Mouse (Mus musculus) small intestine, adult 10 weeks (tissue): Measurements from ENCODE around the gene Olfr223. TPM values are rescaled to one million over a fixed set of nuclear protein-coding genes. Genes with fewer than 3 reads are reported as not detected.

ENCODE experiments used
- polyA plus RNA-seq: library from polyadenylated mRNA; stranded (reverse); fragments of 350-450 nt; fragmentation: Illumina TruSeq; extraction: RNeasy Lipid Tissue Mini Kit (QIAGEN cat#74804); gene quantifications from one replicate; pipeline ENCODE4 v1.2.3, GENCODE M21; 2014; ENCODE audit warnings: low replicate concordance

Gene Olfr223
- not detected for polyA plus RNA-seq

GRCm38 (mm10) chr11:59593189-59593588, at the start of gene Olfr223:
Gene Olfr223 (minus strand): TSS chr11:59593289.

GRCm38 (mm10) chr11:59576135-59576534, 17.0 kb downstream of the Olfr223 start, which contains the start of gene Olfr222:
Gene Olfr222 (minus strand): TSS chr11:59576235.

GRCm38 (mm10) chr11:59541324-59541723, 51.8 kb downstream of the Olfr223 start, which contains the start of gene Nlrp3:
Gene Nlrp3 (plus strand): TSS chr11:59541568.

Other genes starting within 250 kb of the Olfr223 start
- not detected for gene Prss38, start 217.6 kb downstream of the Olfr223 start, polyA plus RNA-seq
- 7.8 TPM for gene Jmjd4, start 143.2 kb downstream of the Olfr223 start, polyA plus RNA-seq
- 7.9 TPM for gene Snap47, start 142.1 kb downstream of the Olfr223 start, polyA plus RNA-seq
- gene Zfp867, start 120.8 kb downstream of the Olfr223 start, polyA plus RNA-seq = 3.6 TPM
- 0.85 TPM for gene Zkscan17, start 66.5 kb downstream of the Olfr223 start, polyA plus RNA-seq
- not detected for gene Nlrp3, start 51.7 kb downstream of the Olfr223 start, polyA plus RNA-seq
- gene Olfr222, start 17.1 kb downstream of the Olfr223 start, polyA plus RNA-seq = not detected
- gene Mprip, start 68.0 kb upstream of the Olfr223 start, polyA plus RNA-seq = 6.9 TPM
- not detected for gene Pld6, start 194.4 kb upstream of the Olfr223 start, polyA plus RNA-seq
- 2.5 TPM for gene Flcn, start 216.7 kb upstream of the Olfr223 start, polyA plus RNA-seq
- gene Nt5m, start 246.2 kb upstream of the Olfr223 start, polyA plus RNA-seq = 0.93 TPM
- gene Cops3, start 246.5 kb upstream of the Olfr223 start, polyA plus RNA-seq = 166 TPM